Mouse (Mus musculus) testis, adult 2 months (tissue): ENCODE results near the gene Rprd1b.

ENCODE experiments used
- CTCF ChIP-seq: fragments of 200-500 bp; IDR thresholded peaks from 2 replicates; pipeline ENCODE4 v1.5.1; 2012; ENCODE audit warnings: low read depth, mild to moderate bottlenecking, inconsistent platforms, low read length, moderate library complexity; ENCODE audit not compliant: control insufficient read depth, insufficient read depth, insufficient replicate concordance
- POLR2A ChIP-seq: fragments of 200-500 bp; IDR thresholded peaks from 2 replicates; pipeline ENCODE4 v1.6.1; 2012; ENCODE audit warnings: low read depth, mild to moderate bottlenecking, inconsistent platforms, low read length, moderate library complexity; ENCODE audit not compliant: control insufficient read depth

- TF ChIP-seq POLR2A, result no peak
- no peak for TF ChIP-seq CTCF
Observed at GRCm38 (mm10) chr2:158174438-158174837, 146.1 kb downstream of the Rprd1b start.
